Mouse (Mus musculus) CH12.LX (cell line): ENCODE measurements at regions not wholly inside any gene's neighbourhood (a gene's known extent, or its start where the extent isn't known, plus 50 kb on each side); places are given as distances from the start of the nearest gene placed in this dataset.

ENCODE experiments used
- BHLHE40 ChIP-seq: IDR thresholded peaks from 2 replicates; pipeline ENCODE4 v1.6.1; 2011; ENCODE audit warnings: mild to moderate bottlenecking, low read depth, low read length, improper control_type of control experiment
- CHD2 ChIP-seq: IDR thresholded peaks from 2 replicates; pipeline ENCODE4 v1.6.1; 2011; ENCODE audit warnings: low read length, improper control_type of control experiment
- CTCF ChIP-seq, 2 experiments: IDR thresholded peaks in 1 of 2; conservative IDR thresholded peaks in 1 of 2; 2 replicates each; pipeline ENCODE4 v1.5.1; 2011 to 2012; ENCODE audit warnings: low read depth in 2 of 2, low read length in 2 of 2, improper control_type of control experiment in 1 of 2, inconsistent platforms in 1 of 2, mild to moderate bottlenecking in 1 of 2, moderate library complexity in 1 of 2
- E2F4 ChIP-seq: IDR thresholded peaks from 2 replicates; pipeline ENCODE4 v1.6.1; 2011; ENCODE audit warnings: low read depth, low read length, improper control_type of control experiment; ENCODE audit not compliant: insufficient replicate concordance
- EP300 ChIP-seq: IDR thresholded peaks from 2 replicates; pipeline ENCODE4 v1.6.1; 2011; ENCODE audit warnings: low read length, improper control_type of control experiment
- MAZ ChIP-seq: IDR thresholded peaks from 2 replicates; pipeline ENCODE4 v1.6.1; 2012; ENCODE audit warnings: low read depth, mild to moderate bottlenecking, inconsistent platforms, low read length, improper control_type of control experiment, moderate library complexity
- MEF2A ChIP-seq: IDR thresholded peaks from 2 replicates; pipeline ENCODE4 v1.6.1; 2014; ENCODE audit warnings: low read depth, mild to moderate bottlenecking, inconsistent platforms, low read length, improper control_type of control experiment, borderline replicate concordance
- POLR2A ChIP-seq: IDR thresholded peaks from 2 replicates; pipeline ENCODE4 v1.6.1; 2011; ENCODE audit warnings: low read depth, mild to moderate bottlenecking, improper control_type of control experiment, low read length
- SMC3 ChIP-seq: IDR thresholded peaks from 2 replicates; pipeline ENCODE4 v1.6.1; 2011; ENCODE audit warnings: low read depth, low read length, improper control_type of control experiment
- TBP ChIP-seq: conservative IDR thresholded peaks from 2 replicates; pipeline ENCODE4 v1.6.1; 2011; ENCODE audit warnings: low read depth, low read length, improper control_type of control experiment
- ZMIZ1 ChIP-seq: IDR thresholded peaks from 2 replicates; pipeline ENCODE4 v1.6.1; 2012; ENCODE audit warnings: low read depth, mild to moderate bottlenecking, inconsistent platforms, low read length, improper control_type of control experiment

DNA sequence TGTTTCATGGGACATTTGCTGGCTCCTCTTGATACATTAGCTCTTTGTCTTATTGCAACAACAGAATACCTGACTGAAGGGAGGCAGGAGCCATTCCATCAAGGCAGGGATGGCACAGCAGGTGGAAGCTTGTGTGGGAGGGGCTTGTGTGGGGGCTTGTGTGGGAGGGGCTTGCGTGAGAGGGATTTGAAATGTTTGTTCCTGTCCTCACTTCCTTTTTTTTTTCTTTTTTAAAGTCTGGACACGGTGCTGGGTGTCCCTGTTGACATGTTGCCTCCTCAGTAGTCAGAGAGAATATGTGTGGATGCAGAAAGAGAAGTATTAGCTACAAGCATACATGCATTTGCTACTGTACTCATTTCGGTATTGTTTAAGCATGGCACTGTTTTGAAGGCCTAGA, 616.5 kb downstream of the Pard3 start:
- TF ChIP-seq CTCF (conservative IDR thresholded peaks at IDR 0.05 in 1 of 2, IDR thresholded peaks at IDR 0.05 in 1 of 2; ENCODE audit: low read depth in 2 of 2, low read length in 2 of 2): no peak
- TF ChIP-seq POLR2A: no peak
- TF ChIP-seq BHLHE40: no peak
- no peak for TF ChIP-seq ZMIZ1
- no peak for TF ChIP-seq EP300
- no peak for TF ChIP-seq MEF2A
- TF ChIP-seq SMC3: no peak
- TF ChIP-seq TBP: no peak
- TF ChIP-seq E2F4: no peak
- TF ChIP-seq MAZ: no peak
- TF ChIP-seq CHD2: no peak
